Mouse (Mus musculus): Measurements from ENCODE around the gene Sgms1.

DNA sequence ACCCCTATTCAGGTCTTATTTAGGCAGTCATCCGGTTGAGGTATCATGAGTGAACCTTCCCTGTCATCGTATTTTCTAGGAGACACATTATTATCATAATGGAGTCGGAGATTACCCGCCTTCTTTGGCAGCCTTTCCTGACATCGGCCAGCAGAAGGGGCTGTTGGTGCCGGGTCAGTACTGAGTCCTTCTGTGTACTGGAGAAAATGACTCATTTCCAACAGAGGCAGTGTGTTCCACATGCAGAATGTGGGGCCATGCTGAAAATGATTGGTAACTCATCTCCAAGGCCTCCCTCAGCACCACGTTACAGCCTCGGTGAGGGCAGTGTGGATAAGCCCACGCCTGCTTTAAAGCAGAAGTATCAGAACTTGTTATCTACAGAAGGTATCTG is 164.4 kb downstream of the Sgms1 start:
- TF ChIP-seq CTCF (IDR thresholded peaks at IDR 0.05; ENCODE audit: borderline replicate concordance, insufficient read depth, low read length), result no peak
- TF ChIP-seq POLR2A (IDR thresholded peaks at IDR 0.05; ENCODE audit: low read depth, low read length), result no peak

Measured in embryonic fibroblast, embryonic 13.5 days (primary cell).